Mouse (Mus musculus): ENCODE data around the gene Cacna2d2. TPM values are rescaled to one million over a fixed set of nuclear protein-coding genes. Genes with fewer than 3 reads are reported as not detected.

Gene Cacna2d2
- polyA plus RNA-seq, 1 experiment from 2014 or later, result 1.1 TPM

DNA sequence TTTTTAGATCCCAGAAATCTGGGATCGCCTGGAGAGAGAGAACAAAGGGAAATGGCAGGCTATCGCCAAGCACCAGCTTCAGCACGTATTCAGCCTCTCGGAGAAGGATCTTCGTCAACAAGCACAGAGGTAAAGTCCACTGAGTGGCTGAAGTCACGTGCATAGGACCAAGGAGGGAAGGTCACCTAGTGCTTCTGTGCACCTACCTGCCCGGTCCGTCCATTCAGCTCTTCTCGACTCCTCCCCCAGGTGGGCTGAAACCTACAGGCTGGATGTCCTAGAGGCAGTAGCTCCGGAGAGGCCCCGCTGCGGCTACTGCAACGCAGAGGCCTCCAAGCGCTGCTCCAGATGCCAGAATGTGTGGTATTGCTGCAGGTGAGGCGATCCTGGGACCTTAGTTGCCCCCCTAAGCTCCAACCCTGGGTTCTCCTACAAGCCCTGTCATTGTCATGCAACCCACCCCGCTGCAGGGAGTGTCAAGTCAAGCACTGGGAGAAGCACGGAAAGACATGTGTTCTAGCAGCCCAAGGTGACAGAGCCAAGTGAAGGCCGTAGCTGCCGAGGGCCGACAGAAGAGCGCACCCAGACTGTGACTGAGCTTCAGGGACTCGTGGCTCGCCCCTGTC, 151.2 kb downstream of the Cacna2d2 start:
- peaks cover 13% of the 10 kb centered on the region; the same call in 1 of the 2 replicates for H3K27me3 ChIP-seq
- H3K27ac ChIP-seq, result no peak overlapping the region; the same call in 1 of the 2 replicates
- ATAC-seq (ENCODE audit: insufficient number of reproducible peaks, insufficient read depth, low FRiP score, low TSS enrichment), result no peak
- peaks cover 48% of the 10 kb centered on the region for H3K4me1 ChIP-seq
- peak overlapping the region; percentile 49 for H3K4me3 ChIP-seq
- peak overlapping the region; percentile 70 for H3K9ac ChIP-seq
- H3K36me3 ChIP-seq, result no peaks in the 10 kb centered on the region
- 24% methylated on average over 23 of the region's 23 CpGs for WGBS
- peak overlapping the region; percentile 83 for H3K4me2 ChIP-seq (replicated peaks)
- no peaks in the 10 kb centered on the region for H3K9me3 ChIP-seq

DNA sequence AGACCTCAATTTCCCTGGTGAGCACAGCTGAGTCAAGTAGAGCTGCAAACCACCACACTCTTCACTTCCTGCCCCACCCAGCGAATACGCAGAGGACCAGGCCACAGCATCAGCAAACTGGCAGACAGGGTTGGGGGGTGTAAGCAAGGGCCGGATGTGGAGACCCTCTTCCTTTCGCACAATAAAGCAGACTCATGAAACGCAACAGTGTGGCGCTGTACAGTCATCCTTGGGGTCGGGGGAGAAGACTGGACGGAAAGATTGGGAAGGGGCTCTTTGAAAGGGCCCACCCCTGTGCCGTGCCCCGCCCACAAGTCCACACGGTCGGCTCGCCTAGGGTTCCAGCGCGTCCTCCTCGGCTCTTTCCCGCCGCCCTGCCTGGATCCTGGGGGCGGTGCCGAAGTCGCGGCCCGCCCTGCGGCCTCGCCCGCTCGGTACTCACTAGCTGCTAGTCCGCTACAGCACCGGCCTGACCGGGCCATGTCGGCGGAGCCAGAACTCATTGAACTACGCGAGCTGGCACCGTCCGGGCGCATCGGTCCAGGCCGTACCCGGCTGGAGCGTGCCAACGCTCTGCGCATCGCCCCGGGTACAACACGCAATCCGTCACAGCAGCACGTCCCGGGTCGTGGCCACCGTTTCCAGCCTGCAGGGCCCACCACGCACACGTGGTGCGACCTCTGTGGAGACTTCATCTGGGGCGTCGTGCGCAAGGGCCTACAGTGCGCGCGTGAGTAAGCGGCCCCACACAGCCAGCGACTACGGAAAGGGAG, 151.9 kb downstream of the Cacna2d2 start, which contains the start of gene Rassf1:
TSS of gene Rassf1 (plus strand) at position 439 of the 773 bp plus-strand sequence.
- Histone ChIP-seq H3K27ac (peak within 1 kb of the TSS; percentile 59), H3K36me3 (0 out of 2 replicates have a peak, but pooled peaks cover under 1% of the 10 kb centered on the region), H3K27me3 (peaks cover 13% of the 10 kb centered on the region; the same call in 1 of the 2 replicates), H3K9me3 (no peaks in the 10 kb centered on the region), H3K4me2 (replicated peaks) (peak within 1 kb of the TSS; percentile 83), H3K4me3 (peak within 1 kb of the TSS; percentile 49), H3K4me1 (peaks cover 55% of the 10 kb centered on the region), H3K9ac (peak within 1 kb of the TSS; percentile 70)
- peak; percentile 7; the same call in 1 of the 2 replicates for ATAC-seq (ENCODE audit: insufficient number of reproducible peaks, insufficient read depth, low FRiP score, low TSS enrichment)
- WGBS, result under 1% methylated on average over 63 of the region's 63 CpGs

DNA sequence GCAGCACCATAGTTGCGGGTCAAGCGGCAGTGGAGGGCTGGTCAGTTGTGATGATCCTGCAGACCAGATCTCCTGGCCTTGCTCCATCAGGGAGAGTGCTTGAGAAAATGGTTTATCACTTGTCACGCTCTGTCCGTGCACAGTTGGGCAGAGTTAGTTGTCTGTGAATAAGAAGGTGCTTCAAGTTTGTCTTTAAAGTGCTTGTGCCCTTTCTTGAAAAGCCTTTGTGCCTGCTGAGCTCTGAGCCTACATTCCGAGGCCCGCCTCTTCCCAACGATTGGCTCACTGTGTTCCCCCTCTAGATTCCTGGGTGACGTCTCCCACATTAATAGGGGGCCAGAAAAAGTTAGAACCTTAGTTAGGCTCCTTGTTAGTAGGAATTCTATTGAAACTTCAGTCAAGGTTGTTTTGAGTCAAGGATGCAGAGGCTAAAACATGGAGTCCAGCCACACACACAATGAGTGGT, 152.5 kb downstream of the Cacna2d2 start:
- Histone ChIP-seq H3K36me3 (0 out of 2 replicates have a peak, but pooled peaks cover 7% of the 10 kb centered on the region), H3K9ac (peak overlapping the region; percentile 70), H3K4me2 (replicated peaks) (peak overlapping the region; percentile 83), H3K27ac (peak overlapping the region; percentile 59), H3K4me3 (peak overlapping the region; percentile 49), H3K27me3 (peaks cover 13% of the 10 kb centered on the region; the same call in 1 of the 2 replicates), H3K4me1 (peaks cover 55% of the 10 kb centered on the region), H3K9me3 (no peaks in the 10 kb centered on the region)
- 7% methylated on average over 8 of the region's 8 CpGs for WGBS
- no peak for ATAC-seq (ENCODE audit: insufficient number of reproducible peaks, insufficient read depth, low FRiP score, low TSS enrichment)

DNA sequence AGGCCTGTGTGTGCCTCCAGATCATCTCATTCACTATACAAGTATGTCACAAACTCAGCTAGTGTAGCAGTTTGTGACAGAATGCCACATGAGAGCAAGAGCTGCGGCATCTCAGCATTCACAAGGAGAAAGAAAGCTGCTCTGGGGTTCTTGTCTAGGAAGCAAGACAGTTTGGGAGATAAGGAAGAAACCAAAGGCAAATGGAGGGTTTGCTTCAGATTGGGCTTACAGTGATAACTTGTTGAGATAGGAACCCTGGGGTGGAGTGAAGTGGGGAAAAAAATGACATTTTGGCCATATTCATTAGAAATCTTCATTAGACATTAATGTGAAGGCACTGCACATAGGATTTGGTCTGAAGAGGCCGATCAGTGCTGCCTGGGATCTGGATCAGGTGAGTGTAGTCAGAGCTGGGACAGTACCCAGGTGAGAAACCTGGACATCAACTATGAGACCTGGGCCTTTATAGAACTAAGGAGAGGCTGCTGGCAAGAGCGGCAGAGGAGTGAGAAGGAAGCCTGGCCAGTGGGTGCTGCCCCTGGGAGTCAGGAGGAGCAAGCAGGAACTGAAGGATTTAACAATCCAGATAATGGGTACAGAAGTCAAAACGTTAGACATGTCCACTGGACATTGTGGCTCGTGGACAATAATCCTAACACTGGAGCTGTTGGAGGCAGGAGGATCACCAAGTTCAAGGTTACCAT, 153.4 kb downstream of the Cacna2d2 start:
- Histone ChIP-seq H3K27ac (no peak overlapping the region), H3K36me3 (peaks cover 16% of the 10 kb centered on the region), H3K4me1 (peaks cover 49% of the 10 kb centered on the region), H3K9me3 (no peaks in the 10 kb centered on the region), H3K4me3 (no peak overlapping the region), H3K9ac (no peak overlapping the region; the same call in 1 of the 2 replicates), H3K4me2 (replicated peaks) (peak overlapping the region; percentile 83), H3K27me3 (peaks cover 13% of the 10 kb centered on the region; the same call in 1 of the 2 replicates)
- WGBS, result 86% methylated on average over 5 of the region's 5 CpGs
- ATAC-seq (ENCODE audit: insufficient number of reproducible peaks, insufficient read depth, low FRiP score, low TSS enrichment), result no peak

DNA sequence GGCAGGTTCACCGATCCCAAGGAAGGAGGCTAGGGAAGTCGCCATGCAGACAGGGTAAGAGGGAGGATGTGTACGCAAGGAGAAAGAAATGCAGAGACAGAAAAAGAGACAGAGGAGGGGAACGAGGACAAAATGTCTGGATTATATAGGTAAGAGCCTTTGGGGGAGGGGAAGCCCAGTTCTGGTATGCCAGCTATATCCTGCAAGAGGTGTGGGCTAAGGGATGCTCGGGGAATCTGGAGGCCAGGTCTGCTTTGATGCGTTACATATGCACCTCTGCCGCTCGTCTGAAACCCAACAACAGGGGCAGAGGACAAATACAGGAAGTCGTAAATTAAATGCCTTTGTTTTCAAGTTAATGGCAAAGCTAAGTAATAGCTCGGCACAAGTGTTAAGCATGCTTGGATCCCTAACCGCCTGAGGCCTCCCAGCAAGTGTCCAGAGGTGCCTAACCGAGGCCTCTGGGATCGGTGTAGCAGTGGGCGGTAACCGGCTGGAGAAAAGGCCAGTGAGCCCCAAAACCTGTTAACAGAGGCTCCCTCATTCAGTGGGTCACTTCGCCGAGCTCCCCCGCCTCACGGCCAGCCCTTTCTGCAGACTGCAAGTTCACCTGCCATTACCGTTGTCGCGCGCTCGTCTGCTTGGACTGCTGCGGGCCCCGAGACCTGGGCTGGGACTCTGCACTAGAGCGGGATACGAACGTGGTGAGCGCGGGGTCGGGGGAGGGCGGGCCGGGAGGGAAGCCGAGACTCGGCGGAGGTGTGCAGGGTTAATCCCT, 154.3 kb downstream of the Cacna2d2 start:
- peaks cover 49% of the 10 kb centered on the region for H3K4me1 ChIP-seq
- peak overlapping the region; percentile 79 for H3K9ac ChIP-seq
- H3K4me3 ChIP-seq, result peak overlapping the region; percentile 78
- H3K27me3 ChIP-seq, result peaks cover 13% of the 10 kb centered on the region; the same call in 1 of the 2 replicates
- 6% methylated on average over 37 of the region's 37 CpGs for WGBS
- H3K36me3 ChIP-seq, result peaks cover 25% of the 10 kb centered on the region
- H3K27ac ChIP-seq, result peak overlapping the region; percentile 69
- peak; percentile 49 for ATAC-seq (ENCODE audit: insufficient number of reproducible peaks, insufficient read depth, low FRiP score, low TSS enrichment)
- H3K4me2 ChIP-seq (replicated peaks), result peak overlapping the region; percentile 83
- no peaks in the 10 kb centered on the region for H3K9me3 ChIP-seq

DNA sequence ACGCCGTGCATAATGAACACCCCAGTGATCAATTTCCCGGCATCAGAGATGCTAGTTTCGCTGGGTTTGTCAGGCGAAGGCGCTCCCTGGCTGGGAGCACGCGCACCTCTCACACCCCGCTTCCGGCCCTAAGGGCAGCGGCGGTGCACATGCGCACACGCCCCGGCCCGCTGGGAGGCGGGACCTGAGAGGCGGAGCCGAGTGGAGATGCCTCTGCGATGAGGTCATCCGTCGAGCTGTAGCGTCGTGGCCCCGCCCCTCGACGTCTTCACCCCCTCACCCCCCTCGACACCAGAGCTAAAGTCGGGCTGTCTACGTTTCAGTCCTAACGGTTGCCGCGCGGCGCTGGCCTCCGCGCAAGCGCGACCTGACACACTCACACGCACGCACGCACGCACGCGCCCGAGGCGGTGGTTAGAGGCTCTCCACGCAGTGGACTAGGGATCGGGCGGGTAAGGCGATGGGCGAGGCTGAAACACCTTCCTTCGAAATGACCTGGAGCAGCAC, 155.0 kb downstream of the Cacna2d2 start:
- Histone ChIP-seq H3K9me3 (no peaks in the 10 kb centered on the region), H3K4me3 (peak overlapping the region; percentile 78), H3K4me2 (replicated peaks) (peak overlapping the region; percentile 83), H3K9ac (peak overlapping the region; percentile 79), H3K27me3 (peaks cover 13% of the 10 kb centered on the region; the same call in 1 of the 2 replicates), H3K36me3 (peaks cover 31% of the 10 kb centered on the region), H3K4me1 (peaks cover 49% of the 10 kb centered on the region), H3K27ac (peak overlapping the region; percentile 94)
- under 1% methylated on average over 53 of the region's 53 CpGs for WGBS
- ATAC-seq (ENCODE audit: insufficient number of reproducible peaks, insufficient read depth, low FRiP score, low TSS enrichment), result peak; percentile 90

DNA sequence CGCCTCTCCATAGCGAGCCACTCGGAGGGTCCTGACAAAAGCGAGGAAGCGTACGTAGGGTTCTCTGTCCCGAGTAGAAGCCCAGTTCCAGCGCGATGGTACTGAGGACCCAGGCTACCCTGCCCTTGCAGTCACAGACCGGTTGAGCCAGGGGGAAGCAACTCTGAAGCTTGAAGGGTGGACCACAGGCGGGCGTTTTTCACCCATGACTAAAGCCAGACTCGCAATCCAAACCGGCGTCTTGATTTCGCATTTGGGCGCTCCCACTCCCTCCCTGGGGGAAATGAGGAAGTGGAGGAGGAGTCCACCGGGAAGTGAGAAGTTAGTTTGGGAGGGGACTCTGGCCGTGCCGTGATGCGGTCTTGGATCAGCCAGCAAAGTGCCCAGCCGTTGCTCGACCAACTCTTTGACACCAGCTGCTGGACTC, 155.6 kb downstream of the Cacna2d2 start:
- Histone ChIP-seq H3K4me1 (peaks cover 49% of the 10 kb centered on the region), H3K4me2 (replicated peaks) (peak overlapping the region; percentile 83), H3K9ac (peak overlapping the region; percentile 79), H3K36me3 (peaks cover 38% of the 10 kb centered on the region), H3K9me3 (no peaks in the 10 kb centered on the region), H3K27me3 (peaks cover 8% of the 10 kb centered on the region; the same call in 1 of the 2 replicates), H3K27ac (peak overlapping the region; percentile 94), H3K4me3 (peak overlapping the region; percentile 78)
- ATAC-seq (ENCODE audit: insufficient number of reproducible peaks, insufficient read depth, low FRiP score, low TSS enrichment), result peak; percentile 9
- under 1% methylated on average over 23 of the region's 23 CpGs for WGBS

DNA sequence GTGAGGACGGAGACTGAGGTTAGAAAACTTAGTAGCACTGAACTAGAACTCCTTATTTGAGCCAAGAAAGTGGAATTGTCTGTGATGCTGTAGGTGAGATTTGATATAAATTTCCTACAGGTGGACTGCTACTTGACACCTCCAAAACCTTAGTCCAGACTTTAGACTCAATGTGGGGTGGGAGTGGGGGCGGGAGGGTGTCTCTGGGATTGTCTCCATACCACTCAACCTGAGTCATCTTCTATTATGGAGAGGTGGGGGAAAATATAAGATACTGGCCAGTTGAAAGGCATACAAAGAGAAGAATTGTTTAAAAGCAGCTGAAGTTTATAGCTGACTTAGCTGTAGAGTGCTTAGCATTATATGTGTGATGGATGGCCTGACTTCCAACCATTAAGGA, 156.3 kb downstream of the Cacna2d2 start:
- Histone ChIP-seq H3K4me2 (replicated peaks) (peak overlapping the region; percentile 83), H3K4me1 (peaks cover 46% of the 10 kb centered on the region), H3K27me3 (peaks cover 2% of the 10 kb centered on the region; the same call in 1 of the 2 replicates), H3K9me3 (no peaks in the 10 kb centered on the region), H3K4me3 (peak overlapping the region; percentile 78), H3K27ac (peak overlapping the region; percentile 94), H3K9ac (peak overlapping the region; percentile 79), H3K36me3 (peaks cover 45% of the 10 kb centered on the region)
- WGBS, result 41% methylated on average over 2 of the region's 2 CpGs
- no peak for ATAC-seq (ENCODE audit: insufficient number of reproducible peaks, insufficient read depth, low FRiP score, low TSS enrichment)

DNA sequence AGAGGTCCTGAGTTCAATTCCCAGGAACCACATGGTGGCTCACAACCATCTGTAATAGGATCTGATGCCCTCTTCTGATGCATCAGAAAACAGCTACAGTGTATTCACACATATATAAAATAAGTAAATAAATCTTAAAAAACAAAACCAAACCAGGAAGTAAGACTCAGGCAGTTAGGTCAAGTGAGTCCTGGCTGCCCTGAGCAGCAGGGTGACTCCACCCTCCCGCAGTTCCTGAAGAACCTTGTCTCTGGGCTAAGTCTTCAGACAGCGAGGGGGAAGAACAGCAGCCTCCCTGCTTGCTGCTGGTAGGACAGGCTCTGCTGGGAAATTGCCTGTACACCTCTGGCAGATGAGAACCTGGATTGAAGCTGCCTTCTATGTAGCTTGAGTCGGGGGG, 156.9 kb downstream of the Cacna2d2 start:
- Histone ChIP-seq H3K9ac (no peak overlapping the region), H3K9me3 (no peaks in the 10 kb centered on the region), H3K4me2 (replicated peaks) (peak overlapping the region; percentile 83), H3K36me3 (peaks cover 51% of the 10 kb centered on the region), H3K27me3 (no peaks in the 10 kb centered on the region), H3K4me1 (peaks cover 40% of the 10 kb centered on the region), H3K4me3 (peak overlapping the region; percentile 78), H3K27ac (peak overlapping the region; percentile 43; the same call in 1 of the 2 replicates)
- WGBS, result 79% methylated on average over 3 of the region's 3 CpGs
- ATAC-seq (ENCODE audit: insufficient number of reproducible peaks, insufficient read depth, low FRiP score, low TSS enrichment), result no peak

DNA sequence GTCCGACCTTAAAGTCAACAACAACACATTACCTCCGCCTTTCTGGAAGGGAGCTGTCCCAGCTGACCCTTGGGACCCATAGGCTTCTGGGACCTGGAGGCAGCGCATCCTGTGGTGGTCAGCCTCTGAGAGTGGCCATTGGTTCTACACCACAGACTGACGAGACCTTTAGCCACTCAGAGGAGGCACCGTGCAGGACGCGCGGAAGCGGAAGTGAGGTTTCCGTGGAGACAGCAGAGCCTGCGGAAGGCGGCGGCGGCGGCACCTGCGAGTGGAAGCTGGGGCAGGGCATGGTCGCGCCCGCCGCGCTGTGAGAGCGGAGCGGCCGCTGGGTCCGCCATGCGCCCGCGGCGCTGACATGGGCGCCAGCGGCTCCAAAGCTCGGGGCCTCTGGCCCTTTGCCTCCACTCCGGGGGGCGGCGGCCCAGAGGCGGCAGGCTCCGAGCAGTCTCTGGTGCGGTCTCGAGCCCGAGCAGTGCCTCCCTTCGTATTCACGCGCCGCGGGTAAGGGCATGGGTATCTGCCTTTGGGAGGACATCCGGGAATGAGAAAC, 163.7 kb downstream of the Cacna2d2 start, which contains the start of gene Tusc2:
TSS of gene Tusc2 (plus strand) at position 227 of the 553 bp plus-strand sequence.
- H3K4me2 ChIP-seq (replicated peaks), result peak within 1 kb of the TSS; percentile 80
- peak; percentile 91 for ATAC-seq (ENCODE audit: insufficient number of reproducible peaks, insufficient read depth, low FRiP score, low TSS enrichment)
- peak within 1 kb of the TSS; percentile 80 for H3K4me3 ChIP-seq
- H3K9ac ChIP-seq, result peak within 1 kb of the TSS; percentile 70
- no peaks in the 10 kb centered on the region for H3K27me3 ChIP-seq
- WGBS, result 1% methylated on average over 46 of the region's 46 CpGs
- H3K27ac ChIP-seq, result peak within 1 kb of the TSS; percentile 64
- H3K4me1 ChIP-seq, result peaks cover 25% of the 10 kb centered on the region
- H3K36me3 ChIP-seq, result peaks cover 54% of the 10 kb centered on the region
- no peaks in the 10 kb centered on the region for H3K9me3 ChIP-seq
